In genomic region chr6:37382761-37383160, GRCm38 (mm10) we compare ENCODE assay signal across 32 mouse cellular contexts.
"Had no signal": no experiment of that assay in that cellular context is flagged by ENCODE, and none has a peak within 500 bp of the region (broad histone marks: within the 10 kb centered on the region; RNA-seq: fewer than 3 reads in every experiment).

No protein-coding gene starts in this region.

- H3K9ac ChIP-seq: limb, embryonic 12.5 days; limb, embryonic 13.5 days; limb, embryonic 15.5 days; liver, embryonic 12.5 days; liver, embryonic 13.5 days; liver, embryonic 14.5 days; liver, embryonic 15.5 days; liver, postnatal 0 days; lung, embryonic 14.5 days; lung, embryonic 15.5 days; midbrain, embryonic 12.5 days; midbrain, embryonic 13.5 days; midbrain, embryonic 15.5 days had no signal

- H3K4me3 ChIP-seq: left cerebral cortex, adult 2 months; limb, embryonic 10.5 days; limb, embryonic 12.5 days; limb, embryonic 13.5 days; limb, embryonic 15.5 days; liver, embryonic 12.5 days; liver, embryonic 13.5 days; liver, embryonic 15.5 days; lung, embryonic 15.5 days; megakaryocyte, embryonic 14.5 days; midbrain, embryonic 10.5 days; midbrain, embryonic 12.5 days; midbrain, embryonic 13.5 days; midbrain, embryonic 15.5 days; myocyte had no signal

- H3K27me3 ChIP-seq: limb, embryonic 12.5 days; limb, embryonic 13.5 days; limb, embryonic 15.5 days; liver, embryonic 12.5 days; liver, embryonic 13.5 days; liver, embryonic 15.5 days; lung, embryonic 15.5 days; megakaryocyte, embryonic 14.5 days; midbrain, embryonic 12.5 days; midbrain, embryonic 13.5 days; midbrain, embryonic 15.5 days had no signal

- H3K27ac ChIP-seq: left cerebral cortex, adult 2 months; limb, embryonic 10.5 days; limb, embryonic 12.5 days; limb, embryonic 13.5 days; limb, embryonic 15.5 days; liver, embryonic 12.5 days; liver, embryonic 13.5 days; liver, embryonic 14.5 days; liver, embryonic 15.5 days; lung, embryonic 15.5 days; macrophage; midbrain, embryonic 10.5 days; midbrain, embryonic 12.5 days; midbrain, embryonic 13.5 days; midbrain, embryonic 15.5 days had no signal

- DNase-seq: left cerebral cortex, postnatal 4 days; liver; liver, embryonic 13.5 days; liver, postnatal 0 days; lung, adult 18-20 months; lung, adult 2 months; lung, embryonic 14.5 days; lung, postnatal 10 days; lung, postnatal 14 days; lung, postnatal 36 days; lung, postnatal 4 days; midbrain, embryonic 14.5 days had no signal

- H3K4me1 ChIP-seq: limb, embryonic 10.5 days; limb, embryonic 12.5 days; liver, embryonic 12.5 days; liver, embryonic 13.5 days; liver, embryonic 15.5 days; midbrain, embryonic 10.5 days; midbrain, embryonic 12.5 days; midbrain, embryonic 13.5 days; midbrain, embryonic 15.5 days had no signal

- H3K36me3 ChIP-seq: liver, embryonic 15.5 days; midbrain, embryonic 10.5 days; midbrain, embryonic 12.5 days; midbrain, embryonic 13.5 days; midbrain, embryonic 15.5 days had no signal

- H3K4me2 ChIP-seq: limb, embryonic 12.5 days; limb, embryonic 13.5 days; limb, embryonic 15.5 days; liver, embryonic 11.5 days; liver, embryonic 12.5 days; liver, embryonic 13.5 days; liver, embryonic 15.5 days; lung, embryonic 14.5 days; lung, embryonic 15.5 days; midbrain, embryonic 11.5 days; midbrain, embryonic 12.5 days; midbrain, embryonic 13.5 days; midbrain, embryonic 15.5 days had no signal

- H3K9me3 ChIP-seq: limb, embryonic 10.5 days; limb, embryonic 12.5 days; limb, embryonic 13.5 days; limb, embryonic 15.5 days; liver, embryonic 12.5 days; liver, embryonic 13.5 days; liver, embryonic 15.5 days; lung, embryonic 15.5 days; megakaryocyte, embryonic 14.5 days; midbrain, embryonic 10.5 days; midbrain, embryonic 12.5 days; midbrain, embryonic 13.5 days; midbrain, embryonic 15.5 days had no signal

- ATAC-seq: liver, embryonic 12.5 days; liver, postnatal 0 days; lung, postnatal 0 days; midbrain, embryonic 13.5 days; midbrain, embryonic 15.5 days; midbrain, embryonic 16.5 days had no signal
